Mouse (Mus musculus) embryonic stem cell, embryonic (primary cell): ENCODE results near the gene Nfxl1.

Source experiments
- CTCF ChIA-PET, 4 experiments: fragments of 300-600 bp in 2 of 4; fragments of 350-600 bp in 2 of 4; sonication (Branson Sonifier 250); formaldehyde crosslinking; loops; one replicate each; lab custom pipeline; 2022; ENCODE audit warnings: inconsistent platforms in 2 of 4; lab: Charles Lee
- POLR2A ChIA-PET, 4 experiments: fragments of 300-600 bp in 2 of 4; fragments of 350-600 bp in 2 of 4; sonication (Branson Sonifier 250); formaldehyde crosslinking; loops; one replicate each; lab custom pipeline; 2022; ENCODE audit warnings: antibody characterized with exemption in 4 of 4, inconsistent platforms in 1 of 4; lab: Charles Lee

Nfxl1 gene

DNA sequence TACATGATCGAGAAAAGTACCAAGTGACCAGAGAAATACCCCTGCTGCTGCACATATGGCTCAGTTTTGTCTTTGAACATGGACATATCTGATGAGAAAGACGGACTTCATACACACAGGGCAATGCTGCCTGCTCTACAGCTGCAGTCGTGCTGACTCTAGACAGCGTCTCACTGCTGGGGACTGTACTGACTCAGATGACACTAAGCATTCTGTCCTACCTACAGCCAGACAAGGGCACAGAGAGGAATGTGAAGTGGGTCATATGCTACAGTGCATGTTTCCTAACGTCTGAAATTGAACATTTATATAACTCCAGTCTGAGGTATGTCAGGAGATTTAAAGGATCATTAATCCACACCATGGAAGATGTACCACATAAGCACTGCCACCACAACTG, 45.7 kb downstream of the Nfxl1 start:
- POLR2A ChIA-PET: interaction anchor here in 1 of 4 experiments (1.3 kb wide), 1 partner anchor 46 kb away, joined by 3 read pairs; the partner anchor contains the start of gene Nfxl1
- CTCF ChIA-PET: interaction anchor here in 1 of 4 experiments (0.6 kb wide), 1 partner anchor 165 kb away, joined by 9 read pairs; no protein-coding TSS in a partner anchor

DNA sequence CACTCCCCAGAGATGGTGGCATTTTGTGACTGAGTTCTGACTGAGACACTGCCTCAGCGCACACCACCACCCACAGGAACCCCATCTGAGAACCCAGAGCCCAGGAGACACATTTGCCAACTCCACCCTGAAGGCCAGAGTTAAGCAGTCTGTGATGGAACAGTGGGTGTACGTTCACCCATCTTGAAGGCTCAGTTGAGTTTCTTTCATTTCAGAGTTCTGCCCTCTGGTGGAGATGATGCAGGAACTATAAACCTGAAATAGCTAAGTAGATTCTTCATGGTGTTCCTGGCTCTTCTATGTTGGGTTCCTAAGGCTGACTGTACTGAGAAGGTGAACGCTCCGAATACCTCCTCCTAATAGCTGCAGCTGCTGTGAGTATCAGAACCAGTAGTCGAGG, 53.7 kb downstream of the Nfxl1 start:
- ChIA-PET POLR2A (no interaction called here), CTCF (interaction anchor here (0.6 to 1.5 kb wide), 7 partner anchors 11 to 205 kb away, joined by 3 to 14 read pairs (median 5); no protein-coding TSS in a partner anchor)

DNA sequence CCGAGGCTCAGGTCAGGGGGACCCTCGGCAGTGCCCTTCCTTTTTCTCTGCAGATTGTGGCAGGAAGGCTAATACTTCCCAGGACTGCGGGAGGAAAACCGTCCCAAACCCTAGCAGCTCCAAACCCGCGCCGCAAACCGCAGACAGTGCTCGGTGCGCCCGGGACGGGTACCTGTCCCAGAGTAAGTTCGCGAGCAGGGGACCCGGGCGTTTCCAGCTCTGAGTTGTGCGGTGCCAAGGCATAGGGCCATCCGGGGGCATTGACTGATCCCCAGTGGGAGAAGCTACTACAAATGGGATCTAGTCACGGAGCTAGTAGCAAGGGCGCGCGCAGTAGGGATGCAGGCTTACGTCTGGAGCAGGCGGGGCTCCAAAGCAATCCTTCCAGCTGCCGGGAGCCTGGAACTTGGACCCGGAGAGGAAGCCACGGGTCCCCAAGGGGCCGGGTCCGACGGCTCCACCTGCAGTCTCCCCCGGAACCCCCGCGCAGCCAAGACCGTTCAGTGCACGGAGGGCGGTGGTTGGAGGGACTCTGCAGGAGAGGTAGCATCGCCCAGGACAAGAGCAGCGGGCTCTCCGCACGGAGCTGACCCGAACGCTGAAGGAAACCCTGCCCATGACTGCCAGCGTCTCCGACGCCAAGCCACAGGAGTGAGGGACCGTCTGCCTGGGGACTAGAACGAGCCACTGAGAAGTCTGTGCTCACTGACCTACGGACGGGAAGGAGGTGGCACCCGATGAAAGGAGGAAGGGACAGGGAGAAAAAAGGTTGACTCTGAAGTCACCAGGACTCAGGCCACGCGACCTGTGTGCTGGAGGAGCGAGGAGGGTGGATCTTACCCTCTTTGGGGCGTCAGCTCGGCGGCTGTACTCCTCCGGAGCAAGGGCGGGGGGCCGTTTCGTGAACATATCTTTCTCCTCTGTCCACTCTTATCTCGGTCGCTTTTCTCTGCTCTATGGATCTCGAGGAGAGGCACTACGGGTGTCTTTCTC, 55.7 kb downstream of the Nfxl1 start, which contains the start of gene Corin:
TSS of gene Corin (minus strand) at position 943 of the 993 bp plus-strand sequence.
- POLR2A ChIA-PET: interaction anchor here in 3 of 4 experiments (0.6 to 2.4 kb wide), 6 partner anchors 10 to 139 kb away, joined by 3 to 11 read pairs (median 5); partner anchors contain the start of gene Nfxl1 (in 2 of the 3)
- CTCF ChIA-PET: interaction anchor here in 3 of 4 experiments (0.5 to 1.9 kb wide), 5 partner anchors 38 to 537 kb away, joined by 3 to 8 read pairs (median 3); no protein-coding TSS in a partner anchor

DNA sequence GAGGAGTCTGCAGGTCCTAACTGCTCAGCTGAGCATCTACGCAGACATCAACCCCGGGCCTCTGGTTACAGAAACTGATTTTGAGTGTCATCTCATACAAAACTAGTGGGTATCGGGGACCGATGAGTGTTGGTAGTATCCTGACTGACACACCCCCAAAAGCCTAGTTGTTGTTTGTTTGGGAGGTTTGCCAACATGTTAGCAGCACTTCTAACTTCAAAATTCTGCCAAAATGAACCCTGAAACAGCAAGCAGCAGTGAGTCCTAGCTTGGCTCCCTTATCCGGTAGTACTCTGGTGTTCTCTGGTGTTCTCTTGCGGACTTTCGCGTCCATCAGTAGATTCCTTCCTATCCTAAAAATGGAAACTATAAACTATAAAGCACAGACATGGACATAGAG, 56.7 kb downstream of the Nfxl1 start:
- ChIA-PET CTCF (interaction anchor here in 2 of 4 experiments (0.6 to 1.9 kb wide), 4 partner anchors 36 to 153 kb away, joined by 3 to 8 read pairs (median 4); no protein-coding TSS in a partner anchor), POLR2A (interaction anchor here (0.6 to 2.4 kb wide), 8 partner anchors 9 to 380 kb away, joined by 3 to 11 read pairs (median 4); partner anchors contain the start of gene Nfxl1 (in 2 of the 4))

DNA sequence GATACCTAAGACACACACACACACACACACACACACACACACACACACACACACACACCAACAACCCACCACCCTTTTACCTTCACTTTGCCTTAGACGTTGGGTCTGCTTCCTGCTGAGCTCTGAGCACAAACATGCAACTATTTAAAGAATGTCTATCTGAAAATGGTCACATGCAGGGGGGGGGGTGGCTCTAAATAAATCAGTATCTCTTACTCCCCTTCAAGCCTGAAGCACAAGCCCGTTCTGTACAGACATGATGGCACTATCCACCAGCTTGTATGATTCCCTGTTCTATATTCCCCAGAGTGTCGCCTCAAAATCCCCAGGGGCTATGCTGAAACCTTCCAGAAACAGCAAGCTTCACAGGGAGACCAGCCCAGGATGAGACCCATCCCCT, 57.7 kb downstream of the Nfxl1 start:
- POLR2A ChIA-PET: interaction anchor here in 1 of 4 experiments (1.4 kb wide), 1 partner anchor 58 kb away, joined by 3 read pairs; no protein-coding TSS in a partner anchor
- CTCF ChIA-PET: interaction anchor here in 3 of 4 experiments (0.6 to 1.1 kb wide), 3 partner anchors 100 to 335 kb away, joined by 3 to 5 read pairs (median 4); no protein-coding TSS in a partner anchor

DNA sequence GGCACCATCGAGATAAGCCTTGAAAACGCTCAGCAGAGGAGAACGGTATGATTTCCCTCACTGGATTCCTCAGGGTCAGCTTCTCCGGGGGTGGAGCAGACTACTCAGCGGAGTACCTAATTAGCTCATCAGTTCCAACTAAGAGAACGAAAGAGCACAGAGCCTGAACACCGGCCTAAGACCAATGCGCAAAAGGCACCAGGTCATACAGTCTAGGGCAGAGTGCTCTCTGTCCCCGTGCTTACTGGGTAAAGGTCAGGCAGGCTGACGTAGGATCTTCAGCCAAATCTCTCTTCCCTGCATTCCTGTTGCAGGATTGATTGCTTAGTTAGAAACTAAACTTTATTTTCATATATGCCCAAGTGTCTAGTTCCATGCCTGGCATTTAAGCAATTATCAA, 61.2 kb downstream of the Nfxl1 start:
- ChIA-PET POLR2A (no interaction called here), CTCF (interaction anchor here in 1 of 4 experiments (1.5 kb wide), 1 partner anchor 148 kb away, joined by 3 read pairs; no protein-coding TSS in a partner anchor)

DNA sequence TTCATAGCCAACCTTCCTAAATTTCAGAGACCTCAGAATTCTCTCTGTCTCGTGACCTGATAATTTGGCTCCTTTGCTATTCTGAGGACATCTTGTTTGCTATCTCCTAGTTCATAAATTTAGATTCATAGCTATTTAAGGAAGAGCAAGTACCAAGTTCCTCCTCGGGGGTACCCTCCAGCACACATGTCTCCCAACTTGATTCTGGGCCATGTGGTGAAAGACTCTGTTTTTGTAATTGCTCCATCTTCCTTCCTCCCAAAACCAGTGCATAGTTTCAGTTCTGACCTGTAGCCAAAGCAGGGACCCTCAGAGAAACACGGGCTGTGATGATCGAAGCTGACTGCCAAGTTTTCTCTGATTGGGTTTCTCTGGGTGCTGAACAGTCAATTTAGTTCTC, 62.7 kb downstream of the Nfxl1 start:
- ChIA-PET CTCF (interaction anchor here in 1 of 4 experiments (1.5 kb wide), 1 partner anchor 147 kb away, joined by 3 read pairs; no protein-coding TSS in a partner anchor), POLR2A (interaction anchor here in 1 of 4 experiments (0.6 kb wide), 2 partner anchors 44 to 65 kb away, joined by 3 to 4 read pairs; no protein-coding TSS in a partner anchor)

DNA sequence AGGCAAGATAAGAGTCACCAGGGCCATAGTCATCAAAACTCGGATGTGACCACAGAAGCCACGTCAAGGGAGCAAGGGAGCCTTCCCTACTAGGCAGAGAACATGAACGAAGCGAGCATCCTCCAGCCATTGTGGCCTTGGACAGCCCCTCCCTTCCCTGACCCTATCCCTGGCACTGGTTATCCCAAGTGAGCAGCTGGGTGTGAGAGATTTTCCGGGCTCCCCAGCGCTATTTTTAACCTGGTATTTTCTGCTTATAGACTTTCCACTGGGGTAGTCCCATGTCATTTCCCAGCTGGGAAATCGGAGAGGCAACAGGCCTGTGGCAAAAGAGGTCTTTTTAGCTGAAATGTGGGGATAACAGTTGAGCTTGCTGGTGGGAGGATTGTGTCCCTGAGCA, 65.6 kb downstream of the Nfxl1 start:
- ChIA-PET POLR2A (interaction anchor here in 2 of 4 experiments (0.6 to 0.8 kb wide), 2 partner anchors 9 to 31 kb away, joined by 3 to 5 read pairs; no protein-coding TSS in a partner anchor), CTCF (interaction anchor here in 2 of 4 experiments (0.6 to 1.7 kb wide), 2 partner anchors 12 to 346 kb away, joined by 5 to 9 read pairs; no protein-coding TSS in a partner anchor)

DNA sequence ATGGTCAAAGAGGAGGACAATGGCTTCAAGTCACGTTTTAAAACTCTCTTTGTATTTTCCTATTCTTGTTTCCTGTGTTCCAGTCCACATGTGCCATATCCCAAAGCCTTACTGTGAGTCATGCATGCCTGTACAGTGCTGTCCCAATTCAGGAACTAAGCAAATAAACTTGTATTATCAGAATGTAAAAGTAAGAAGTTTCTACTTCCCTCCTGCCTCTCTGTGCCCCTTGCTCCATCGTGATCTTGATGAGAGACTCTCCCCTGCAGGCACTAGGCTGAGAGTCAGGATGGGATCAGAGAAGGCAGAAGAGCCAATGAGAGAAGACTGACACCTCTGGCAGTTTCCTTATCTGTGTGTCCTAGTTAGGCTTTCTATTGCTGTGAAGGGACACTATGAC, 68.3 kb downstream of the Nfxl1 start:
- POLR2A ChIA-PET: no interaction called here
- CTCF ChIA-PET: no interaction called here

DNA sequence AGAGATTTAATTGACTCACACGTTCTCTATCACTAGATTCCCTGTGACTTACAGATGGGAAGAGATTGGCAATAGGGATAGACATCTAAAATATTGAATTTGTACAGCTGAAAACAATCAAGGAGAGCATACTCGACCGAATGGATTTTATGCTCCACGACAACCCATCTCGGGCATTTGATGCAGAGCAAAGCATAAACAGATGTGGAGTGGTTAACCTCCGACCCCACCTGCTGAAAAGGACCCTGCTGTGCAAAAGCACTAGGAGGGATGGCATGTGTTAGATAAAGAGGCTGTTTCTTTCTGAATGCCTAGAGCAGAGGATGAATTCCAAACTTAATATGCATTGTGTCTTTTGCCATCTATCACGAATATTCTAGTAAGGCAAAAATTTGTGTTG, 79.0 kb downstream of the Nfxl1 start:
- ChIA-PET POLR2A (no interaction called here), CTCF (no interaction called here)

DNA sequence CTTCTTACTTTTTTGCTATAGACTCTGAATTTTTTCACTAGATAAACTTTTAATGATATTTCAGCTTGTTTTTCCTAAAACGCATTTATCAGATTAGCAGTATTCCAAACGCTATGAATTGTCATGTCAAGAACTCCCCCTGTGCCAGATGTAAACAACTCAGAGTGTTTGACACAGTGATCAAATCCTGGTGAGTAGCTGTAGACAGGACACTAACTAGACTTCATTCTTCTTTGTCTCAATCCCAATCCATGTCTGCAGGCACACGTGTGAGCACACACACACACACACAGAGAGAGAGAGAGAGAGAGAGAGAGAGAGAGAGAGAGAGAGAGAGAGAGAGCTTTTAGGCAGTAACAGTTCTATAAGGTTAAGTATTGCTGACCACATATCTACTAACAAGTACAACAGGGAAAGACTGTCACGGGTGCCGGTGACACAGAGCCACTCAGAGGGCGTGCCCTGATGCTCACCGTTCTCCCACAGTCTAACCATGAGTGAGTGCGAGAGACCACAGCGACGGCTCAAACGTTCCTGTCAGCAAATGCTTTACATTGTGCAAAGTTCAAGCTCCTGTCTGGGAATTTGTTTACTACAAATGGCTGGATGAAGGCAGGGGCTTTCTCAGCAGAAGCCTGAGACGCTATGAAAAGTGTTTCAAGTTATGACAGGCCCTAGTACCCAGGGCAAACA, 87.0 kb downstream of the Nfxl1 start:
- CTCF ChIA-PET: no interaction called here
- POLR2A ChIA-PET: no interaction called here

DNA sequence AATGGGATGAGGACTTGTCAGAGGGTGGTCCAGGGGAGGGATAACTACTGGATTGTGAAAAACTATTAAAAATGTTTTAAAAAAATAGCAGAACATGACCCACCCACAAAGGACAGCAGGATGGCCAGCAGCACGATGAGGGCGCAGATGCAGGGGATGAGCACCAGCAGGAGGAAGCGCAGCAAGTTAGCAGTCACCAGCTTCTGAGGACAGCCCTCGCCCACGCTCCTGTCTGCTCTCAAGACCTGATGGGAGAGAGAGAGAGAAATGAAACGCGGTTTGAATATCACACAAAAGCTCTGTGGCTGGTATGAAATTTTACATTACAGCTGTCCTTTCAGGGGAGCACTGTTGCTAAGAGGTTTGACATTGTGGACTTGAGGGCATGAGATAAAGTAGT, 87.7 kb downstream of the Nfxl1 start:
- CTCF ChIA-PET: no interaction called here
- POLR2A ChIA-PET: no interaction called here

DNA sequence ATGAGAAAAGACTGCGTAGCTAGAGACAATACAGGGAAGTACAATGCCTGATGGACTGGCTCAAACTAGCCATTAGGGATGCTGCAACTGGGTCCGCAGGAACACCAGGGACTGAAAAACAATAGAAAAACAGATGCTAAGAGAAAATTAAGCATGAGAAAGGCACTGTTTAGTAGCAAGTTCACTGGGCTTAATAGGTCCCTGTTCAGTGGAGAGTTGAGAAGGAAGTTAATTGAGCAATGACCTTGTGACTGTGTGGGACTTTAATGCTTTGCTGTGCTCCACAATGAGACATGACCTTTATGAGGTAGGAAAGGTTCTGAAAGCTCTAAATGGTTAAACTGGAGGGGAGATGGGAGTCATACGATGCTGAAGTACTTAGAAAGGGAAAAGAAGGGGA, 94.6 kb downstream of the Nfxl1 start:
- ChIA-PET POLR2A (interaction anchor here in 3 of 4 experiments (0.5 to 2.2 kb wide), 16 partner anchors 11 to 438 kb away, joined by 3 to 11 read pairs (median 4); partner anchors contain the start of genes Nfxl1 (in 2 of the 3) and Corin (in 1 of the 3)), CTCF (interaction anchor here in 2 of 4 experiments (0.7 to 1.3 kb wide), 4 partner anchors 21 to 427 kb away, joined by 3 to 4 read pairs (median 4); no protein-coding TSS in a partner anchor)
